Mouse (Mus musculus) right cerebral cortex, adult 18-20 months (tissue): ENCODE results near the gene Kat5.

Experiments
- DNase-seq: peaks from one replicate; pipeline ENCODE4 v3.0.0; 2022; ENCODE audit warnings: mixed read lengths

Kat5 gene

GRCm38 (mm10) chr19:5625311-5625710 is 15.3 kb upstream of the Kat5 start:
- DNase-seq: no peak

- no peak for DNase-seq
Observed at GRCm38 (mm10) chr19:5621884-5622283, 11.8 kb upstream of the Kat5 start.

GRCm38 (mm10) chr19:5620007-5620406 is 10.0 kb upstream of the Kat5 start:
- no peak for DNase-seq

- no peak for DNase-seq
Observed at GRCm38 (mm10) chr19:5614953-5615352, 4.9 kb upstream of the Kat5 start.

- no peak for DNase-seq
Observed at GRCm38 (mm10) chr19:5612762-5613411, 2.9 kb upstream of the Kat5 start.

GRCm38 (mm10) chr19:5611973-5612372 is 1.9 kb upstream of the Kat5 start:
- DNase-seq: no peak

GRCm38 (mm10) chr19:5609171-5609546 is 878 bp downstream of the Kat5 start:
- no peak for DNase-seq

GRCm38 (mm10) chr19:5608707-5609106 is 1.3 kb downstream of the Kat5 start:
- no peak for DNase-seq

- no peak for DNase-seq
Observed at GRCm38 (mm10) chr19:5607705-5608410, 2.2 kb downstream of the Kat5 start.

GRCm38 (mm10) chr19:5606196-5606595 is 3.8 kb downstream of the Kat5 start:
- DNase-seq: no peak

- DNase-seq: peak; percentile 45
Observed at GRCm38 (mm10) chr19:5605126-5605525, 4.9 kb downstream of the Kat5 start.

GRCm38 (mm10) chr19:5603664-5604063 is 6.4 kb downstream of the Kat5 start:
- DNase-seq: no peak

GRCm38 (mm10) chr19:5601752-5602541 is 8.1 kb downstream of the Kat5 start, which contains the start of gene Rnaseh2c:
Gene Rnaseh2c (plus strand): TSS chr19:5601873.
- DNase-seq: peak; percentile 87

GRCm38 (mm10) chr19:5599224-5599623 is 10.8 kb downstream of the Kat5 start:
- no peak for DNase-seq

GRCm38 (mm10) chr19:5591888-5592287 is 18.1 kb downstream of the Kat5 start:
- no peak for DNase-seq

- DNase-seq: no peak
Observed at GRCm38 (mm10) chr19:5589159-5589558, 20.9 kb downstream of the Kat5 start.

- no peak for DNase-seq
Observed at GRCm38 (mm10) chr19:5581995-5582394, 28.0 kb downstream of the Kat5 start.

GRCm38 (mm10) chr19:5580776-5581175 is 29.3 kb downstream of the Kat5 start:
- DNase-seq: no peak

- DNase-seq: no peak
Observed at GRCm38 (mm10) chr19:5579971-5580370, 30.1 kb downstream of the Kat5 start.

- no peak for DNase-seq
Observed at GRCm38 (mm10) chr19:5575336-5575735, 34.7 kb downstream of the Kat5 start.

GRCm38 (mm10) chr19:5572331-5573125 is 37.5 kb downstream of the Kat5 start:
- peak; percentile 86 for DNase-seq

GRCm38 (mm10) chr19:5571831-5572230 is 38.2 kb downstream of the Kat5 start:
- no peak for DNase-seq
